Mouse (Mus musculus) heart, postnatal 0 days (tissue): ENCODE measurements around the gene Wfdc9. TPM values are rescaled to one million over a fixed set of nuclear protein-coding genes. Genes with fewer than 3 reads are reported as not detected.

ENCODE experiments used
- ATAC-seq: fragments of 200-750 bp; cut with Nextera tagmentation; 2 replicates; pipeline ENCODE4 v1.8.0; 2017; ENCODE audit warnings: low read depth, moderate number of reproducible peaks, moderate library complexity; ENCODE audit not compliant: insufficient read depth
- DNase-seq: peaks from one replicate; pipeline ENCODE4 v3.0.0-alpha.2; 2016; ENCODE audit warnings: low spot score
- H3K27ac ChIP-seq: fragments of 300-500 bp; sonication (generic); 2 replicates; pipeline ENCODE4 v1.5.1; 2014; ENCODE audit warnings: low read depth, mild to moderate bottlenecking
- H3K27me3 ChIP-seq: fragments of 300-500 bp; sonication (generic); 2 replicates; pipeline ENCODE4 v1.6.1; 2014; ENCODE audit warnings: low read length, mixed read lengths; ENCODE audit not compliant: control insufficient read depth, insufficient read depth
- H3K36me3 ChIP-seq: fragments of 300-500 bp; sonication (generic); replicated peaks from 2 replicates; pipeline ENCODE4 v1.6.1; 2014; ENCODE audit warnings: low read length, mixed read lengths; ENCODE audit not compliant: control insufficient read depth, insufficient read depth
- H3K4me1 ChIP-seq: fragments of 300-500 bp; sonication (generic); 2 replicates; pipeline ENCODE4 v1.6.1; 2014; ENCODE audit warnings: antibody characterized with exemption; ENCODE audit not compliant: control insufficient read depth, insufficient read depth
- H3K4me2 ChIP-seq: fragments of 300-500 bp; sonication (generic); 2 replicates; pipeline ENCODE4 v1.6.1; 2014; ENCODE audit warnings: low read depth, mild to moderate bottlenecking, low read length, moderate library complexity
- H3K4me3 ChIP-seq: fragments of 300-500 bp; sonication (generic); 2 replicates; pipeline ENCODE4 v1.5.1; 2014; ENCODE audit warnings: low read depth, low read length
- H3K9ac ChIP-seq: fragments of 300-500 bp; sonication (generic); replicated peaks from 2 replicates; pipeline ENCODE4 v1.6.1; 2014; ENCODE audit warnings: low read depth, low read length, mixed read lengths
- H3K9me3 ChIP-seq: fragments of 300-500 bp; sonication (generic); replicated peaks from 2 replicates; pipeline ENCODE4 v1.6.1; 2016; ENCODE audit warnings: low read length; ENCODE audit not compliant: control insufficient read depth
- CTCF ChIP-seq: IDR thresholded peaks from 2 replicates; pipeline ENCODE4 v1.5.1; 2016; ENCODE audit warnings: antibody characterized with exemption, control low read depth, low read depth
- EP300 ChIP-seq: IDR thresholded peaks from 2 replicates; pipeline ENCODE4 v1.6.1; 2016; ENCODE audit warnings: antibody characterized with exemption, low read depth
- WGBS: fragments of 180-500 bp; shearing (Covaris S2); extraction: QIAGEN DNeasy Blood & Tissue Kit; methylation state at CpG from one replicate; pipeline ENCODE4 v1.1.7; 2014; 5-methylcytosine and 5-hydroxymethylcytosine counted together
- polyA plus RNA-seq: library from polyadenylated mRNA; unstranded; fragments of >200 nt; fragmentation: Nextera tagmentation; extraction: Ambion mirVana; gene quantifications from 2 replicates; pipeline ENCODE4 v1.2.1, GENCODE M21; 2015
- total RNA-seq: library from RNA; depleted of rRNA; stranded (reverse); fragments of >200 nt; gene quantifications from 2 replicates; pipeline ENCODE4 v1.2.3, GENCODE M21; 2014; ENCODE audit warnings: low replicate concordance; rRNA removed

Wfdc9 gene
- not detected in 2 replicates for total RNA-seq
- not detected in 2 replicates for polyA plus RNA-seq

DNA sequence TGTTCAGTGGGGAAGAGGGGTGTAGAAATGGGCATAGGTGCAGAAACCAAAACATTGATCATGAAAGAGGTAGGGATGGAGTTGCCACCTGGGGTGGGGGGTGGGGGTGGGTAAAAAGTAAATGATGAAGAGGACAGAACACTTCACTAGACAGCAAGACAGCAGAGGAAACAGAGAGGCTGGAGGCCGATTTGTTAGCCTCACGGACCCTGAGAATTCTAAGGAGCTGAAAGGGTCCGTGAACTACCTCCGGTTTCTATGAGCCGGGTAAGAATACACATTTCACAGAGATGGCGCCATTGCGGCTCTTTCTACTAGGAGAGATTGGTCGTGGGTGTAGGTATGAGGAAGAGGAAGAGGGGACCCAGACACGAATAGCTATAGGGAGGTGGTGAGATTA is at the start of gene Wfdc9:
Gene Wfdc9, minus strand, starts transcription at position 101 of the 400 bp plus-strand sequence.
- TF ChIP-seq CTCF = no peak
- TF ChIP-seq EP300 = no peak
- ATAC-seq = no peak
- Histone ChIP-seq H3K4me2 (no peak within 1 kb of the TSS), H3K4me3 (no peak within 1 kb of the TSS), H3K27me3 (no peaks in the 10 kb centered on the region), H3K9me3 (no peaks in the 10 kb centered on the region), H3K4me1 (no peaks in the 10 kb centered on the region), H3K36me3 (no peaks in the 10 kb centered on the region), H3K9ac (no peak within 1 kb of the TSS), H3K27ac (no peak within 1 kb of the TSS)
- DNase-seq = no peak
- 73% methylated on average over 9 of the region's 9 CpGs for WGBS

- H3K27me3 ChIP-seq = no peaks in the 10 kb centered on the region
- H3K9ac ChIP-seq = no peak overlapping the region
- DNase-seq (no peak), ATAC-seq (no peak)
- H3K36me3 ChIP-seq = no peaks in the 10 kb centered on the region
- no peak overlapping the region for H3K4me3 ChIP-seq
- 88% methylated on average over 14 of the region's 14 CpGs for WGBS
- H3K4me1 ChIP-seq = no peaks in the 10 kb centered on the region
- no peaks in the 10 kb centered on the region for H3K9me3 ChIP-seq
- H3K27ac ChIP-seq = no peak overlapping the region
- TF ChIP-seq EP300 (no peak), CTCF (no peak)
- H3K4me2 ChIP-seq = no peak overlapping the region
Observed at GRCm38 (mm10) chr2:164705991-164706390, 49.6 kb upstream of the Wfdc9 start.

- no peaks in the 10 kb centered on the region for H3K9me3 ChIP-seq
- no peak overlapping the region for H3K27ac ChIP-seq
- 87% methylated on average over 6 of the region's 6 CpGs for whole genome bisulfite sequencing
- no peak overlapping the region for H3K4me2 ChIP-seq
- no peak overlapping the region for H3K4me3 ChIP-seq
- TF ChIP-seq CTCF (no peak), EP300 (no peak)
- H3K36me3 ChIP-seq = no peaks in the 10 kb centered on the region
- no peak overlapping the region for H3K9ac ChIP-seq
- H3K4me1 ChIP-seq = no peaks in the 10 kb centered on the region
- DNase-seq (no peak), ATAC-seq (no peak)
- H3K27me3 ChIP-seq = 0 out of 2 replicates have a peak, but pooled peaks cover 3% of the 10 kb centered on the region
Observed at GRCm38 (mm10) chr2:164705328-164705727, 48.9 kb upstream of the Wfdc9 start.

DNA sequence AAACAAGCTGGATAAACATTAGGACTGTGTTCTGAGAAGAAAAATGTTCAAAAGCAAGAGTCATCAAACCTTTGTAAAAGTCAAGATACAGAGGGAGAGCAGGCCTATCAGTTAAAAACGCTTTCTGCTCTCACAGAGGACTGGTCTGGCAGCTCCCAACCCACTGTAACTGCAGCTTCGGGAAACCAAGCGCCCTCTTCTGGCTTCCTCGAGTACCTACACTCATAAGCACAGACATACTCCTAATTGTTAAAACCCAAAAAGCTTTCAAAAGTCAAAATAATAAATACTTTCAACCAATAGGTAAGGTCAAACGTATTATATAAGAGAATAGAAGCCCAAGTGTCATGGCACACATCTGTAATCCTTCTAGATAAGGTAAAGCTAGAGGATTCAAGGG is 47.9 kb upstream of the Wfdc9 start:
- ATAC-seq (no peak), DNase-seq (no peak)
- no peaks in the 10 kb centered on the region for H3K4me1 ChIP-seq
- 68% methylated on average over 5 of the region's 5 CpGs for WGBS
- H3K4me2 ChIP-seq = no peak overlapping the region
- H3K9ac ChIP-seq = no peak overlapping the region
- TF ChIP-seq EP300 (no peak), CTCF (no peak)
- H3K36me3 ChIP-seq = no peaks in the 10 kb centered on the region
- no peak overlapping the region for H3K4me3 ChIP-seq
- no peaks in the 10 kb centered on the region for H3K9me3 ChIP-seq
- H3K27ac ChIP-seq = no peak overlapping the region
- H3K27me3 ChIP-seq = 0 out of 2 replicates have a peak, but pooled peaks cover 3% of the 10 kb centered on the region

DNA sequence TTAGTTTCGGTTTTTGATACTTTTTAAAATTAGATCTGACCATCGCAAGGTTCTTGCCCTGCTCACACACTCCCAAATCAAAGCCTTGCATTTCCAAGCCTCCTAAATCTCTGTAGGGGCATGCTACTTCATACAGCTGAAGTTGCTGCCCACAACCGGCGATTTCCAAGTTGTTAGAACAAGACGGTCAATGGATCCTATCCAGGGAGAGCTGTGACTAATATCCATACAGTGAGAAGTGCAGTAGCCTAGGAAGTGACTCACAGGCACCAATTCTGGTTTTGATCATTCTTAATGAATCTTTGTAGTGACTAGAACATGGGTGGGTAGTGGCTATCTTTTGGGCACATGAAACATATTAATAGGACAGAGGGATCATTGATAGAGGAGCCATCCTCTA is 45.4 kb upstream of the Wfdc9 start:
- H3K27ac ChIP-seq = no peak overlapping the region
- TF ChIP-seq CTCF (no peak), EP300 (no peak)
- no peaks in the 10 kb centered on the region for H3K9me3 ChIP-seq
- no peak overlapping the region for H3K9ac ChIP-seq
- no peak for ATAC-seq
- H3K4me1 ChIP-seq = no peaks in the 10 kb centered on the region
- DNase-seq = no peak
- 77% methylated on average over 5 of the region's 5 CpGs for WGBS
- H3K36me3 ChIP-seq = no peaks in the 10 kb centered on the region
- H3K4me2 ChIP-seq = no peak overlapping the region
- H3K27me3 ChIP-seq = 0 out of 2 replicates have a peak, but pooled peaks cover 3% of the 10 kb centered on the region
- H3K4me3 ChIP-seq = no peak overlapping the region

DNA sequence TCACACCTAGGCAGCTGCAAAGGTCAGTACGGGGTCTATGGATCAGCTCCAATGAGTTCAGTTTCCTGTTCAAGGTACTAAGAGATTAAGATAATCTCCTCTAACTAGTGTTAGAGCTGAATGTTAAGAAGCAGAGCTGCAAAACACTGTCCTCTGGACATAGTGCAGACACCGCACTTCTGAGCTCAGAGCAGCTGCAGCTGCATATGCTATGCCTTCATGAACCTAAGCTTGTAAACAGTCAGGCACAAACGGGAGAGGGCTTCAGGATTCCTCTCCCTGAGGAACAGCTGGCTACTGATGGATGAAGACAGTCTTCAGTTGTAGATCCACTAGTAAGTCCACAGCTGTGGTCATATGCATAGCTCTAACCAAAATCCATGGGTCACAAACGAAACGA is 44.6 kb upstream of the Wfdc9 start:
- WGBS = 65% methylated on average over 5 of the region's 5 CpGs
- ATAC-seq (no peak), DNase-seq (no peak)
- Histone ChIP-seq H3K9me3 (no peaks in the 10 kb centered on the region), H3K4me1 (no peaks in the 10 kb centered on the region), H3K36me3 (no peaks in the 10 kb centered on the region), H3K4me2 (no peak overlapping the region), H3K9ac (no peak overlapping the region), H3K27ac (no peak overlapping the region), H3K27me3 (0 out of 2 replicates have a peak, but pooled peaks cover 3% of the 10 kb centered on the region), H3K4me3 (no peak overlapping the region)
- no peak for TF ChIP-seq CTCF
- no peak for TF ChIP-seq EP300
